Mouse (Mus musculus) CH12.LX (cell line): ENCODE data around the gene Ccnl2.

Source experiments
- CHD2 ChIP-seq: IDR thresholded peaks from 2 replicates; pipeline ENCODE4 v1.6.1; 2011; ENCODE audit warnings: low read length, improper control_type of control experiment
- CTCF ChIP-seq, 2 experiments: IDR thresholded peaks in 1 of 2; conservative IDR thresholded peaks in 1 of 2; 2 replicates each; pipeline ENCODE4 v1.5.1; 2011 to 2012; ENCODE audit warnings: low read depth in 2 of 2, low read length in 2 of 2, improper control_type of control experiment in 1 of 2, inconsistent platforms in 1 of 2, mild to moderate bottlenecking in 1 of 2, moderate library complexity in 1 of 2
- EP300 ChIP-seq: IDR thresholded peaks from 2 replicates; pipeline ENCODE4 v1.6.1; 2011; ENCODE audit warnings: low read length, improper control_type of control experiment
- ETS1 ChIP-seq: conservative IDR thresholded peaks from 2 replicates; pipeline ENCODE4 v1.6.1; 2012; ENCODE audit warnings: low read depth, mild to moderate bottlenecking, inconsistent platforms, low read length, improper control_type of control experiment, moderate library complexity
- HCFC1 ChIP-seq: IDR thresholded peaks from 2 replicates; pipeline ENCODE4 v1.6.1; 2012; ENCODE audit warnings: low read depth, mild to moderate bottlenecking, inconsistent platforms, low read length, improper control_type of control experiment
- JUN ChIP-seq: IDR thresholded peaks from 2 replicates; pipeline ENCODE4 v1.6.1; 2011; ENCODE audit warnings: low read depth, mild to moderate bottlenecking, low read length, improper control_type of control experiment, moderate library complexity; ENCODE audit not compliant: insufficient read depth
- POLR2A ChIP-seq: IDR thresholded peaks from 2 replicates; pipeline ENCODE4 v1.6.1; 2011; ENCODE audit warnings: low read depth, mild to moderate bottlenecking, improper control_type of control experiment, low read length
- SMC3 ChIP-seq: IDR thresholded peaks from 2 replicates; pipeline ENCODE4 v1.6.1; 2011; ENCODE audit warnings: low read depth, low read length, improper control_type of control experiment
- ZC3H11A ChIP-seq: IDR thresholded peaks from 2 replicates; pipeline ENCODE4 v1.6.1; 2012; ENCODE audit warnings: low read depth, mild to moderate bottlenecking, inconsistent platforms, low read length, improper control_type of control experiment
- ZKSCAN1 ChIP-seq: IDR thresholded peaks from 2 replicates; pipeline ENCODE4 v1.6.1; 2012; ENCODE audit warnings: low read depth, inconsistent platforms, low read length, improper control_type of control experiment, borderline replicate concordance

- TF ChIP-seq CHD2 (no peak), POLR2A (no peak), CTCF (conservative IDR thresholded peaks at IDR 0.05 in 1 of 2, IDR thresholded peaks at IDR 0.05 in 1 of 2; ENCODE audit: low read depth in 2 of 2, low read length in 2 of 2) (no peak), ETS1 (no peak), JUN (no peak), ZKSCAN1 (no peak), EP300 (no peak), ZC3H11A (no peak), SMC3 (no peak), HCFC1 (no peak)
These were observed 43.8 kb downstream of the Ccnl2 start for GRCm38 (mm10) chr4:155856071-155856470.
